Mouse (Mus musculus) adrenal gland, postnatal 4 days (tissue): ENCODE data around the gene Kiz. TPM values are rescaled to one million over a fixed set of nuclear protein-coding genes. Genes with fewer than 3 reads are reported as not detected.
A peak's percentile ranks its signal among the peaks of the same experiment; 100 is the strongest.

Experiments used
- DNase-seq, 2 experiments: peaks; one replicate each; pipeline ENCODE4 v3.0.0; 2021 to 2022; ENCODE audit warnings: low spot score in 2 of 2, mixed read lengths in 2 of 2
- total RNA-seq, 2 experiments: library from RNA; stranded (reverse); gene quantifications; 2 replicates each; pipeline ENCODE4 v1.2.3; 2021

Kiz gene
- total RNA-seq, 2 experiments from 2014 or later, result 46.1 to 48.0 TPM

- no peak for DNase-seq
These were observed 119.4 kb downstream of the Kiz start for GRCm38 (mm10) chr2:146975024-146975423.

- DNase-seq, result no peak
These were observed 119.9 kb downstream of the Kiz start for GRCm38 (mm10) chr2:146975453-146976028.

GRCm38 (mm10) chr2:146982786-146983185 is 127.1 kb downstream of the Kiz start:
- no peak for DNase-seq

- no peak for DNase-seq
These were observed 129.2 kb downstream of the Kiz start for GRCm38 (mm10) chr2:146984831-146985230.

- no peak for DNase-seq
These were observed 130.1 kb downstream of the Kiz start for GRCm38 (mm10) chr2:146985807-146986206.

- no peak for DNase-seq
These were observed 130.8 kb downstream of the Kiz start for GRCm38 (mm10) chr2:146986429-146986828.

- DNase-seq, result no peak
These were observed 151.6 kb downstream of the Kiz start for GRCm38 (mm10) chr2:147007265-147007664.

GRCm38 (mm10) chr2:147009084-147009483 is 153.4 kb downstream of the Kiz start:
- DNase-seq, result no peak

- DNase-seq, result no peak
These were observed 154.5 kb downstream of the Kiz start for GRCm38 (mm10) chr2:147010141-147010540.

- no peak for DNase-seq
These were observed 155.3 kb downstream of the Kiz start for GRCm38 (mm10) chr2:147010952-147011351.

GRCm38 (mm10) chr2:147011474-147012140 is 155.9 kb downstream of the Kiz start:
- DNase-seq, result no peak

- no peak for DNase-seq
These were observed 156.5 kb downstream of the Kiz start for GRCm38 (mm10) chr2:147012141-147012622.

- DNase-seq, result peak; percentile 77 to 88
These were observed 157.0 kb downstream of the Kiz start, which contains the start of gene Xrn2 for GRCm38 (mm10) chr2:147012623-147013184. Gene Xrn2 (plus strand): TSS chr2:147012996.

- DNase-seq, result peak; percentile 50 to 57
These were observed 157.7 kb downstream of the Kiz start for GRCm38 (mm10) chr2:147013194-147013969.

GRCm38 (mm10) chr2:147014101-147014886 is 158.6 kb downstream of the Kiz start:
- DNase-seq, result no peak

Other genes with a start within 250 kb of the Kiz start
- 10 to 100 TPM; 82.6 to 89.8 TPM for gene Xrn2, start 157.1 kb downstream of the Kiz start, total RNA-seq
- gene Nkx2-4, start 229.6 kb downstream of the Kiz start, total RNA-seq, result not detected